Mouse (Mus musculus) liver, embryonic 14.5 days (tissue): ENCODE results near the gene Atrnl1. TPM values are rescaled to one million over a fixed set of nuclear protein-coding genes. Genes with fewer than 3 reads are reported as not detected.

ENCODE experiments used
- ATAC-seq: fragments of 200-750 bp; cut with Nextera tagmentation; 2 replicates; pipeline ENCODE4 v1.8.0; 2017; ENCODE audit warnings: moderate number of reproducible peaks, mild to moderate bottlenecking, moderate library complexity; ENCODE audit not compliant: insufficient read depth
- DNase-seq, 3 experiments: peaks; one replicate each; pipeline ENCODE4 v3.0.0-alpha.2; 2012 to 2013; ENCODE audit warnings: low read depth in 3 of 3, low spot score in 3 of 3
- H3K27ac ChIP-seq: fragments of 300-500 bp; sonication (generic); 2 replicates; pipeline ENCODE4 v1.5.1; 2014; ENCODE audit warnings: moderate library complexity, mild to moderate bottlenecking, control low read depth, inconsistent platforms
- H3K27me3 ChIP-seq: fragments of 300-500 bp; sonication (generic); 2 replicates; pipeline ENCODE4 v1.6.1; 2014; ENCODE audit warnings: mild to moderate bottlenecking, low read length, moderate library complexity; ENCODE audit not compliant: control insufficient read depth, insufficient read depth
- H3K36me3 ChIP-seq: fragments of 300-500 bp; sonication (generic); replicated peaks from 2 replicates; pipeline ENCODE4 v1.6.1; 2014; ENCODE audit warnings: low read depth; ENCODE audit not compliant: control insufficient read depth, insufficient read depth
- H3K4me1 ChIP-seq, 2 experiments: fragments of 200-500 bp in 1 of 2; fragments of 300-500 bp in 1 of 2; sonication (generic) in 1 of 2; replicated peaks; 2 replicates each; pipeline ENCODE4 v1.6.1; 2012 to 2014; ENCODE audit warnings: antibody characterized with exemption in 1 of 2, inconsistent platforms in 1 of 2, low read length in 1 of 2; ENCODE audit not compliant: control insufficient read depth in 2 of 2, insufficient read depth in 2 of 2
- H3K4me2 ChIP-seq: fragments of 300-500 bp; sonication (generic); 2 replicates; pipeline ENCODE4 v1.6.1; 2014; ENCODE audit warnings: low read depth, mild to moderate bottlenecking, control low read depth, moderate library complexity
- H3K4me3 ChIP-seq, 2 experiments: fragments of 200-500 bp in 1 of 2; fragments of 300-500 bp in 1 of 2; sonication (generic) in 1 of 2; 2 replicates each; pipeline ENCODE4 v1.5.1; 2012 to 2014; ENCODE audit warnings: low read depth in 2 of 2, low read length in 2 of 2, mild to moderate bottlenecking in 2 of 2, control low read depth in 1 of 2, inconsistent platforms in 1 of 2, moderate library complexity in 1 of 2; ENCODE audit not compliant: insufficient read depth in 1 of 2
- H3K9ac ChIP-seq: fragments of 300-500 bp; sonication (generic); replicated peaks from 2 replicates; pipeline ENCODE4 v1.6.1; 2014; ENCODE audit warnings: mild to moderate bottlenecking, control low read depth, moderate library complexity
- H3K9me3 ChIP-seq: fragments of 300-500 bp; sonication (generic); 2 replicates; pipeline ENCODE4 v1.6.1; 2016; ENCODE audit warnings: low read length, mixed read lengths; ENCODE audit not compliant: control insufficient read depth
- CTCF ChIP-seq: IDR thresholded peaks from 2 replicates; pipeline ENCODE4 v1.5.1; 2016; ENCODE audit warnings: antibody characterized with exemption, low read depth, control low read depth
- EP300 ChIP-seq: IDR thresholded peaks from 2 replicates; pipeline ENCODE4 v1.6.1; 2016; ENCODE audit warnings: antibody characterized with exemption, low read depth
- WGBS: fragments of 180-500 bp; shearing (Covaris S2); extraction: QIAGEN DNeasy Blood & Tissue Kit; methylation state at CpG from one replicate; pipeline ENCODE4 v1.1.7; 2014; ENCODE audit not compliant: insufficient replicate concordance; 5-methylcytosine and 5-hydroxymethylcytosine counted together
- polyA plus RNA-seq, 2 experiments: library from polyadenylated mRNA; depleted of rRNA in 1 of 2; stranded (reverse) in 1 of 2; unstranded in 1 of 2; fragments of >200 nt; fragmentation: Nextera tagmentation in 1 of 2; extraction: Ambion mirVana in 1 of 2; gene quantifications; 2 replicates each; pipeline versions ENCODE4 v1.2.1 to v1.2.3; 2012 to 2014

Gene Atrnl1
- polyA plus RNA-seq, 2 experiments, result 0.46 to 1.3 TPM

GRCm38 (mm10) chr19:57586172-57586571 lies 24.7 kb upstream of the Atrnl1 start:
- Histone ChIP-seq H3K9ac (no peak overlapping the region), H3K4me2 (no peak overlapping the region), H3K4me1 (peaks cover 0 to 4% of the 10 kb centered on the region in 2 experiments; a peak in 2 of 4 replicates), H3K27me3 (no peaks in the 10 kb centered on the region), H3K36me3 (no peaks in the 10 kb centered on the region), H3K27ac (no peak overlapping the region), H3K9me3 (no peaks in the 10 kb centered on the region), H3K4me3 (no peak overlapping the region)
- TF ChIP-seq CTCF (no peak), EP300 (no peak)
- DNase-seq, result no peak
- ATAC-seq, result no peak
- 16% methylated on average over 10 of the region's 10 CpGs for WGBS

- ATAC-seq (no peak), DNase-seq (no peak)
- Histone ChIP-seq H3K4me2 (no peak overlapping the region), H3K4me1 (peaks cover 0 to 4% of the 10 kb centered on the region in 2 experiments; a peak in 2 of 4 replicates), H3K27me3 (no peaks in the 10 kb centered on the region), H3K36me3 (no peaks in the 10 kb centered on the region), H3K27ac (no peak overlapping the region), H3K4me3 (no peak overlapping the region), H3K9me3 (no peaks in the 10 kb centered on the region), H3K9ac (no peak overlapping the region)
- TF ChIP-seq EP300 (no peak), CTCF (no peak)
- WGBS, result 48% methylated on average over 9 of the region's 9 CpGs
Measured at GRCm38 (mm10) chr19:57589516-57589915, 21.3 kb upstream of the Atrnl1 start.

- Histone ChIP-seq H3K27ac (no peak overlapping the region), H3K9ac (no peak overlapping the region), H3K4me2 (no peak overlapping the region), H3K27me3 (no peaks in the 10 kb centered on the region), H3K4me3 (no peak overlapping the region), H3K36me3 (no peaks in the 10 kb centered on the region), H3K4me1 (peaks cover 0 to under 1% of the 10 kb centered on the region in 2 experiments; a peak in 2 of 4 replicates), H3K9me3 (no peaks in the 10 kb centered on the region)
- TF ChIP-seq EP300 (no peak), CTCF (no peak)
- ATAC-seq, result no peak
- no peak for DNase-seq
- WGBS, result 42% methylated on average over 5 of the region's 5 CpGs
Measured at GRCm38 (mm10) chr19:57590895-57591294, 19.9 kb upstream of the Atrnl1 start.

- H3K27me3 ChIP-seq, result no peaks in the 10 kb centered on the region
- no peaks in the 10 kb centered on the region for H3K4me1 ChIP-seq
- 72% methylated on average over 10 of the region's 10 CpGs for WGBS
- H3K4me3 ChIP-seq, result no peak overlapping the region
- peak; percentile 33; the same call in 1 of the 2 replicates for TF ChIP-seq CTCF
- TF ChIP-seq EP300, result no peak
- no peaks in the 10 kb centered on the region for H3K9me3 ChIP-seq
- no peak overlapping the region for H3K9ac ChIP-seq
- H3K4me2 ChIP-seq, result no peak overlapping the region
- H3K27ac ChIP-seq, result no peak overlapping the region
- no peak for ATAC-seq
- DNase-seq, result no peak
- no peaks in the 10 kb centered on the region for H3K36me3 ChIP-seq
Measured at GRCm38 (mm10) chr19:57591631-57592030, 19.2 kb upstream of the Atrnl1 start.

DNA sequence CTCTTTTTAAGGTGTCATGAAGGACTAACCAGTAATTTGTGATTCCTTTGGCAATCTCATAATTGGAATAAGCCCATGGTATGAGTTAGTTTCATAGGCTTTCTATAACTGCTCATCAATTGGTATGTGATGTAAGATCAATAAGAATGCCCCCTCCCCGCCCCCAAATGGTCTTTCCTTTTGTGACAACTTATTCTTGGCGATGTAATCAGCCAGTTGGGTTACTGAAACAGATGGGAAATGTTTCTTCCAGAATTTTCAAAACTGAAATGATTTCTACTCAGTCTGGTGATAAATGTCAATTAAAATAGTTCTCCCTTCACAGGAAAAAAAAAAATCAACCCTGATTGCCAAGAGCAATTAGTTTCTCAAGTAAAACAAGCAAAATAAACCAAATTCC lies 18.5 kb upstream of the Atrnl1 start:
- Histone ChIP-seq H3K4me3 (no peak overlapping the region), H3K27ac (no peak overlapping the region), H3K9ac (no peak overlapping the region), H3K4me2 (no peak overlapping the region), H3K27me3 (no peaks in the 10 kb centered on the region), H3K36me3 (no peaks in the 10 kb centered on the region), H3K9me3 (no peaks in the 10 kb centered on the region), H3K4me1 (no peaks in the 10 kb centered on the region)
- no peak for ATAC-seq
- TF ChIP-seq CTCF (no peak), EP300 (no peak)
- DNase-seq, result no peak
- 45% methylated on average over 2 of the region's 2 CpGs for WGBS
